ENCODE assay signal across 23 mouse cellular contexts in the genomic region with DNA sequence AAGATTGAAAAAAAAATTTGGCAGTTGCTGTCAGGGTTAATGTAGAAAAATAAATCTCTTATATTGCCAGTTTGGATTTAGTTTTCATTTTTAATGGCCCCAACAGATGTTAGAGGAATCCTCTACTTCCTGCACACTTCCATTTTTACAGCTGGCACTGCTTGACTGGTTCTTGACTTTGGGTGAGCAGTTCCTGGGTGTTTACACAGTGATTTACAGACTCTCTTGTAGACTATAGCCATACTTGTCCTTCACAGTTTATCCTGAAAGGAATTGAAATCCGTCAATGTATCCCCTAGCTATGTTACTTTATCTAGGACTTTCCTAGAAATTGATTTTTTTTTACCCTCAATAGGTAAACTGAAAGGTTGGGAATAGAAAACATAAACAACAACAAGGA.
DNase-seq lines count a peak whose midpoint lies in the region; ATAC-seq and TF ChIP-seq lines count a peak whose summit lies in the region.
"Had no signal": no experiment of that assay in that cellular context is flagged by ENCODE, and none has a peak within 500 bp of the region (broad histone marks: within the 10 kb centered on the region; RNA-seq: fewer than 3 reads in every experiment).

No protein-coding gene starts in this region.

- TF ChIP-seq POLR2A in limb, embryonic 14.5 days (IDR thresholded peaks at IDR 0.05; ENCODE audit: borderline replicate concordance, extremely low read depth, insufficient read depth, insufficient read length): no peak

- H3K4me2 ChIP-seq in kidney, embryonic 15.5 days: no peak overlapping the region
- no peak overlapping the region for H3K4me2 ChIP-seq in limb, embryonic 14.5 days (replicated peaks; ENCODE audit: low read depth, low read length, severe bottlenecking)
- no peak overlapping the region for H3K4me2 ChIP-seq in midbrain, embryonic 11.5 days
- H3K4me2 ChIP-seq in midbrain, embryonic 13.5 days (replicated peaks): no peak overlapping the region
- H3K4me2 ChIP-seq: embryonic facial prominence, embryonic 13.5 days; forebrain, embryonic 13.5 days; forebrain, embryonic 15.5 days had no signal

- no peaks in the 10 kb centered on the region for H3K27me3 ChIP-seq in kidney, embryonic 15.5 days
- H3K27me3 ChIP-seq in limb, embryonic 14.5 days (ENCODE audit: control insufficient read depth, insufficient read depth, low read length): no peaks in the 10 kb centered on the region
- H3K27me3 ChIP-seq in limb, embryonic 10.5 days (ENCODE audit: low read depth, poor library complexity, severe bottlenecking): no peaks in the 10 kb centered on the region
- H3K27me3 ChIP-seq in midbrain, embryonic 11.5 days (ENCODE audit: control insufficient read depth, insufficient read depth, low read length): no peaks in the 10 kb centered on the region
- no peaks in the 10 kb centered on the region for H3K27me3 ChIP-seq in midbrain, embryonic 13.5 days
- H3K27me3 ChIP-seq: CH12.LX; embryonic facial prominence, embryonic 13.5 days; forebrain, embryonic 13.5 days; forebrain, embryonic 15.5 days; Patski had no signal

- no peak for DNase-seq in kidney, adult 9 months
- peak; percentile 42 for DNase-seq in limb, embryonic 14.5 days (ENCODE audit: low spot score)
- no peak for DNase-seq in limb, embryonic 10.5 days (ENCODE audit: low spot score)
- peak; percentile 61 for DNase-seq in midbrain, embryonic 11.5 days (ENCODE audit: low spot score, missing footprints)
- DNase-seq: adrenal gland, adult 8-10 months; adrenal gland, postnatal 14 days; adrenal gland, postnatal 36 days; cerebellum, adult 11-12 months; cerebellum, adult 2 months; cerebellum, adult 9-10 months; cerebellum, postnatal 10 days; cerebellum, postnatal 25 days; forebrain, postnatal 0 days had no signal

- H3K9ac ChIP-seq in kidney, embryonic 15.5 days: no peak overlapping the region
- no peak overlapping the region for H3K9ac ChIP-seq in limb, embryonic 14.5 days (ENCODE audit: low read depth, low read length, severe bottlenecking)
- no peak overlapping the region for H3K9ac ChIP-seq in midbrain, embryonic 11.5 days (ENCODE audit: low read length)
- no peak overlapping the region for H3K9ac ChIP-seq in midbrain, embryonic 13.5 days (replicated peaks)
- H3K9ac ChIP-seq: embryonic facial prominence, embryonic 13.5 days; forebrain, embryonic 13.5 days; forebrain, embryonic 15.5 days; forebrain, postnatal 0 days had no signal

- H3K4me1 ChIP-seq in kidney, embryonic 15.5 days: no peaks in the 10 kb centered on the region
- H3K4me1 ChIP-seq in limb, embryonic 14.5 days (ENCODE audit: control insufficient read depth, insufficient read depth, low read length): peaks cover 3% of the 10 kb centered on the region; the same call in 1 of the 2 replicates
- no peaks in the 10 kb centered on the region for H3K4me1 ChIP-seq in limb, embryonic 10.5 days
- no peaks in the 10 kb centered on the region for H3K4me1 ChIP-seq in midbrain, embryonic 11.5 days (ENCODE audit: control insufficient read depth, insufficient read depth, low read length)
- no peaks in the 10 kb centered on the region for H3K4me1 ChIP-seq in midbrain, embryonic 13.5 days (replicated peaks)
- H3K4me1 ChIP-seq: embryonic facial prominence, embryonic 13.5 days; forebrain, embryonic 13.5 days; forebrain, embryonic 15.5 days had no signal

- 0 out of 2 replicates have a peak, but pooled peaks have one; percentile 58 for ATAC-seq in kidney, embryonic 15.5 days (replicated peaks; ENCODE audit: low FRiP score)
- no peak; the same call in 1 of the 2 replicates for ATAC-seq in limb, embryonic 14.5 days (ENCODE audit: low FRiP score, low read depth)
- ATAC-seq in midbrain, embryonic 11.5 days (ENCODE audit: low FRiP score): no peak
- ATAC-seq in midbrain, embryonic 13.5 days: no peak
- ATAC-seq in CD4-positive, CD25-positive, alpha-beta regulatory T cell, adult 4 months: no peak
- ATAC-seq: activated CD4-positive, CD25-positive, alpha-beta regulatory T cell, adult 4 months; forebrain, embryonic 13.5 days; forebrain, embryonic 15.5 days; forebrain, postnatal 0 days; Patski had no signal

- WGBS in kidney, embryonic 15.5 days: 40% methylated on average over 1 of the region's 1 CpGs
- 59% methylated on average over 1 of the region's 1 CpGs for WGBS in limb, embryonic 14.5 days
- WGBS in limb, embryonic 10.5 days: 85% methylated on average over 1 of the region's 1 CpGs
- WGBS in midbrain, embryonic 11.5 days: 75% methylated on average over 1 of the region's 1 CpGs
- WGBS in midbrain, embryonic 13.5 days: 92% methylated on average over 1 of the region's 1 CpGs

- no peaks in the 10 kb centered on the region for H3K36me3 ChIP-seq in kidney, embryonic 15.5 days
- no peaks in the 10 kb centered on the region for H3K36me3 ChIP-seq in limb, embryonic 14.5 days (ENCODE audit: control insufficient read depth, insufficient read depth, low read length)
- H3K36me3 ChIP-seq in limb, embryonic 10.5 days: no peaks in the 10 kb centered on the region
- no peaks in the 10 kb centered on the region for H3K36me3 ChIP-seq in midbrain, embryonic 11.5 days (ENCODE audit: control insufficient read depth, insufficient read depth, low read length)
- no peaks in the 10 kb centered on the region for H3K36me3 ChIP-seq in midbrain, embryonic 13.5 days
- H3K36me3 ChIP-seq: embryonic facial prominence, embryonic 13.5 days; forebrain, embryonic 15.5 days; G1E had no signal

- no peaks in the 10 kb centered on the region for H3K9me3 ChIP-seq in kidney, embryonic 15.5 days (replicated peaks)
- H3K9me3 ChIP-seq in limb, embryonic 14.5 days (ENCODE audit: control insufficient read depth, low read length): no peaks in the 10 kb centered on the region
- no peaks in the 10 kb centered on the region for H3K9me3 ChIP-seq in limb, embryonic 10.5 days (replicated peaks)
- no peaks in the 10 kb centered on the region for H3K9me3 ChIP-seq in midbrain, embryonic 11.5 days (ENCODE audit: control insufficient read depth, low read length)
- H3K9me3 ChIP-seq in midbrain, embryonic 13.5 days: no peaks in the 10 kb centered on the region
- H3K9me3 ChIP-seq: embryonic facial prominence, embryonic 13.5 days; forebrain, embryonic 13.5 days; forebrain, embryonic 15.5 days; G1E had no signal

- H3K27ac ChIP-seq in kidney, embryonic 15.5 days: no peak overlapping the region
- no peak overlapping the region for H3K27ac ChIP-seq in limb, embryonic 14.5 days (replicated peaks; ENCODE audit: low read depth, low read length)
- H3K27ac ChIP-seq in limb, embryonic 10.5 days: no peak overlapping the region
- H3K27ac ChIP-seq in midbrain, embryonic 11.5 days (ENCODE audit: low read depth, low read length): no peak overlapping the region
- H3K27ac ChIP-seq in midbrain, embryonic 13.5 days: no peak overlapping the region
- H3K27ac ChIP-seq: embryonic facial prominence, embryonic 13.5 days; forebrain, embryonic 13.5 days; forebrain, embryonic 15.5 days had no signal

- H3K4me3 ChIP-seq in kidney, embryonic 15.5 days (replicated peaks): no peak overlapping the region
- H3K4me3 ChIP-seq in limb, embryonic 14.5 days (replicated peaks; ENCODE audit: low read length): no peak overlapping the region
- H3K4me3 ChIP-seq in limb, embryonic 10.5 days: no peak overlapping the region
- H3K4me3 ChIP-seq in midbrain, embryonic 11.5 days (ENCODE audit: low read depth, low read length): no peak overlapping the region
- no peak overlapping the region for H3K4me3 ChIP-seq in midbrain, embryonic 13.5 days (replicated peaks)
- H3K4me3 ChIP-seq: embryonic facial prominence, embryonic 13.5 days; forebrain, embryonic 13.5 days; forebrain, embryonic 15.5 days had no signal

Comparison
In these comparisons a context has a peak if more than half of its experiments do, and no peak if none do; other contexts are left out.
1. DNase-seq: peak in limb, embryonic 14.5 days (single experiment) and midbrain, embryonic 11.5 days (single experiment); none in kidney, adult 9 months (single experiment) and limb, embryonic 10.5 days (single experiment).